Mouse (Mus musculus): ENCODE data around the gene Aunip. TPM values are rescaled to one million over a fixed set of nuclear protein-coding genes. Genes with fewer than 3 reads are reported as not detected.
A peak's percentile ranks its signal among the peaks of the same experiment; 100 is the strongest.

Aunip gene
- polyA plus RNA-seq, 1 experiment from 2014 or later: 10.7 TPM

- Histone ChIP-seq H3K27me3 (ENCODE audit: insufficient read depth, low read length) (no peaks in the 10 kb centered on the region), H3K4me2 (no peak overlapping the region), H3K4me1 (ENCODE audit: insufficient read depth) (no peaks in the 10 kb centered on the region), H3K27ac (ENCODE audit: low read depth) (no peak overlapping the region), H3K36me3 (ENCODE audit: insufficient read depth) (peaks cover 52% of the 10 kb centered on the region), H3K9ac (no peak overlapping the region), H3K4me3 (ENCODE audit: low read depth, low read length) (no peak overlapping the region), H3K9me3 (ENCODE audit: low read depth, low read length) (no peaks in the 10 kb centered on the region)
- ATAC-seq (ENCODE audit: insufficient read depth) (no peak), DNase-seq (no peak)
- 86% methylated on average over 10 of the region's 10 CpGs for WGBS
- TF ChIP-seq CTCF (IDR thresholded peaks at IDR 0.05; ENCODE audit: low read depth): no peak
Observed at GRCm38 (mm10) chr4:134538997-134539580, 28.3 kb downstream of the Aunip start.

GRCm38 (mm10) chr4:134542726-134543125 lies 31.9 kb downstream of the Aunip start:
- ATAC-seq (ENCODE audit: insufficient read depth): no peak; the same call in 1 of the 2 replicates
- H3K4me2 ChIP-seq: no peak overlapping the region
- no peak overlapping the region for H3K27ac ChIP-seq (ENCODE audit: low read depth)
- H3K9me3 ChIP-seq (ENCODE audit: low read depth, low read length): no peaks in the 10 kb centered on the region
- H3K36me3 ChIP-seq (ENCODE audit: insufficient read depth): peaks cover 88% of the 10 kb centered on the region
- WGBS: 90% methylated on average over 9 of the region's 9 CpGs
- H3K4me3 ChIP-seq (ENCODE audit: low read depth, low read length): no peak overlapping the region
- no peak for TF ChIP-seq CTCF (IDR thresholded peaks at IDR 0.05; ENCODE audit: low read depth)
- no peak for DNase-seq
- no peaks in the 10 kb centered on the region for H3K4me1 ChIP-seq (ENCODE audit: insufficient read depth)
- H3K9ac ChIP-seq: no peak overlapping the region
- no peaks in the 10 kb centered on the region for H3K27me3 ChIP-seq (ENCODE audit: insufficient read depth, low read length)

GRCm38 (mm10) chr4:134543261-134543660 lies 32.5 kb downstream of the Aunip start:
- H3K4me3 ChIP-seq (ENCODE audit: low read depth, low read length): no peak overlapping the region
- H3K27ac ChIP-seq (ENCODE audit: low read depth): no peak overlapping the region
- 2% methylated on average over 5 of the region's 5 CpGs for WGBS
- peaks cover 89% of the 10 kb centered on the region for H3K36me3 ChIP-seq (ENCODE audit: insufficient read depth)
- peak; percentile 55 for ATAC-seq (ENCODE audit: insufficient read depth)
- no peaks in the 10 kb centered on the region for H3K27me3 ChIP-seq (ENCODE audit: insufficient read depth, low read length)
- peak; percentile 95 for DNase-seq
- peak; percentile 99 for TF ChIP-seq CTCF (IDR thresholded peaks at IDR 0.05; ENCODE audit: low read depth)
- no peaks in the 10 kb centered on the region for H3K9me3 ChIP-seq (ENCODE audit: low read depth, low read length)
- no peak overlapping the region for H3K4me2 ChIP-seq
- no peak overlapping the region; the same call in 1 of the 2 replicates for H3K9ac ChIP-seq
- no peaks in the 10 kb centered on the region for H3K4me1 ChIP-seq (ENCODE audit: insufficient read depth)

- peak; percentile 58 for DNase-seq
- Histone ChIP-seq H3K9me3 (ENCODE audit: low read depth, low read length) (peaks cover 6% of the 10 kb centered on the region; the same call in 1 of the 2 replicates), H3K4me2 (no peak overlapping the region), H3K4me3 (ENCODE audit: low read depth, low read length) (no peak overlapping the region), H3K9ac (no peak overlapping the region; the same call in 1 of the 2 replicates), H3K27me3 (ENCODE audit: insufficient read depth, low read length) (no peaks in the 10 kb centered on the region), H3K27ac (ENCODE audit: low read depth) (peak overlapping the region; percentile 60; the same call in 1 of the 2 replicates), H3K4me1 (ENCODE audit: insufficient read depth) (0 out of 2 replicates have a peak, but pooled peaks cover 3% of the 10 kb centered on the region), H3K36me3 (ENCODE audit: insufficient read depth) (peaks cover 73% of the 10 kb centered on the region)
- 53% methylated on average over 9 of the region's 9 CpGs for WGBS
- no peak for TF ChIP-seq CTCF (IDR thresholded peaks at IDR 0.05; ENCODE audit: low read depth)
- ATAC-seq (ENCODE audit: insufficient read depth): no peak
Observed at GRCm38 (mm10) chr4:134546814-134547705, 36.3 kb downstream of the Aunip start.

- ATAC-seq (ENCODE audit: insufficient read depth) (no peak), DNase-seq (peak; percentile 68)
- no peak for TF ChIP-seq CTCF (IDR thresholded peaks at IDR 0.05; ENCODE audit: low read depth)
- Histone ChIP-seq H3K9me3 (ENCODE audit: low read depth, low read length) (peaks cover 6% of the 10 kb centered on the region; the same call in 1 of the 2 replicates), H3K4me1 (ENCODE audit: insufficient read depth) (0 out of 2 replicates have a peak, but pooled peaks cover 3% of the 10 kb centered on the region), H3K4me2 (no peak overlapping the region), H3K36me3 (ENCODE audit: insufficient read depth) (peaks cover 60% of the 10 kb centered on the region), H3K4me3 (ENCODE audit: low read depth, low read length) (no peak overlapping the region), H3K27ac (ENCODE audit: low read depth) (no peak overlapping the region), H3K27me3 (ENCODE audit: insufficient read depth, low read length) (no peaks in the 10 kb centered on the region), H3K9ac (peak overlapping the region; percentile 11; the same call in 1 of the 2 replicates)
- WGBS: 62% methylated on average over 18 of the region's 18 CpGs
Observed at GRCm38 (mm10) chr4:134548169-134548938, 37.6 kb downstream of the Aunip start.

- WGBS: 97% methylated on average over 8 of the region's 8 CpGs
- Histone ChIP-seq H3K4me1 (ENCODE audit: insufficient read depth) (0 out of 2 replicates have a peak, but pooled peaks cover 3% of the 10 kb centered on the region), H3K9me3 (ENCODE audit: low read depth, low read length) (peaks cover 6% of the 10 kb centered on the region; the same call in 1 of the 2 replicates), H3K4me2 (no peak overlapping the region), H3K27ac (ENCODE audit: low read depth) (no peak overlapping the region), H3K36me3 (ENCODE audit: insufficient read depth) (peaks cover 50% of the 10 kb centered on the region), H3K4me3 (ENCODE audit: low read depth, low read length) (no peak overlapping the region), H3K9ac (no peak overlapping the region), H3K27me3 (ENCODE audit: insufficient read depth, low read length) (no peaks in the 10 kb centered on the region)
- ATAC-seq (ENCODE audit: insufficient read depth) (no peak), DNase-seq (no peak)
- peak; percentile 34 for TF ChIP-seq CTCF (IDR thresholded peaks at IDR 0.05; ENCODE audit: low read depth)
Observed at GRCm38 (mm10) chr4:134549899-134550298, 39.1 kb downstream of the Aunip start.

Measured in lung, embryonic 14.5 days (tissue).